Mouse (Mus musculus): Measurements from ENCODE around the gene Zdhhc14.

Gene Zdhhc14

DNA sequence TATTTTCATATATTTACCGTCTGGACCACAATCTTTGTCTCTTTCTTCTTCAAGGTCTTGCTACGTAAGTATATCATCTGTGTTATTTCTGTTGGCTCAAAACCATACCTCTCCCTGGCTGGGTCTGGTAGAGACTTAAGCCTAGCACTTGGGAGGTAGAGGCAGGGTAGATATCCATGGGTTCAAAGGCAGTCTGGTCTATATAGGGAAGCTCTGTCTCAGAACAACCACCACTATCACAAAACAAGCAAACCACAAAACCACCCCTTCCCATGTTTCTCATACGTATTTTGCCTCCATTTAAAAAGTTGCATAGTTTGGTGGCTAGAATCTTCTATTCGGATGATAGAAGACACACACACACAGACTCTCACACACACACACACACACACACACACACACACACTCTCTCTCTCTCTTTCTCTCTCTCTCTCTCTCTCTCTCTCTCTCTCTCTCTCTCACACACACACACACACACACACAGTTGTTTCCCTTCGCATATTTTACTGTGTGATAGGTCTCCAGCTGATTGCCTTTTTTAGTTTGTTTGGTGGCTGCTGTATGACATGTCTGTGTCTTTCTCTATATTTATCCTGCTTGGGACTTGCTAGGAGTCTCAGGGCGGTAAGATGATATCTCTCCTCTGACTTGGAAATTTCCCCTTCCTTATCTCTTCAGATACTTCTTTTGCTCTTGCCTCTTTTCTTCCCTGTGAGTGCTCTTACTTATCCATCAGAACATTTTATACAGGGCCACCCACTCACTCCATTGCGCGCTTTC lies 11.8 kb downstream of the Zdhhc14 start:
- no peak for DNase-seq (ENCODE audit: low spot score in 2 of 2)

DNA sequence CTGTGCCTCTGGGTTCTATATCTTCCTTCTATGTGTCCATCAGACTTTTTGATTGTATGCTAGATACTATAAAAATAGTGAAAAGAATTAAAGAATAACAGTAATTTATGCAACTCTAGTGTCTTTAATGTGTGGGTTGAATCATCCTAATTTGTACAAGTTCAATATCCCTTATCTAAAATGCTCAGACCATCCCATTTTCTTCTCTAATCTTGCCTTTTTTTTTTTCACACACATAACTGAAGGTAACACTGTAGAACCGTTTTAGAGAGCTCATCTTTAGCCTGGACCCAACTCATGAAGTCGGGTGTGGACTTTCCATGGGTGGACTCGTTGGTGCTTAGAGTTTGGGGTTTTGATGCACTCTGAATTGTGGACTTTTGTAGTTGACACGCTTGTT lies 12.6 kb downstream of the Zdhhc14 start:
- DNase-seq (ENCODE audit: low spot score in 2 of 2) = no peak

DNA sequence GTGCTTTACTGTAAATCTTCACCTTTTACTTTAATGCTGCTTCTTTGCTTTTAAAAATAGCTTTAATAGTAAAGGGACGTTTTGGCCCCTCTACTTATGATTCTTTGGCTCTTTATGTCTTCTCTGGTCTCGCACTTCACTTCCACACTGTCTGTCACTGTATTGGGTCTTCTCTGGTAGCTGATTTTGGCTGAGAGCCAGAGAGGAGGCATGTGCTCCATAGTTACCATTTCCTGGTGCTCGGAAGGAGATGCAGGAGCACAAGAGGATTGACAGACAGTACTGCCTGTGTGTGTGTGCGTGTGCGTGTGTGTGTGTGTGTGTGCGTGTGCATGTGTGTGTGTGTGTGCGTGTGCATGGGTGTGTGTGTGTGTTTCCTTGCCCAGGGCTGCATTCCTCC lies 14.2 kb downstream of the Zdhhc14 start:
- peak in 1 of 2 experiments; percentile 35 for DNase-seq (ENCODE audit: low spot score in 2 of 2)

DNA sequence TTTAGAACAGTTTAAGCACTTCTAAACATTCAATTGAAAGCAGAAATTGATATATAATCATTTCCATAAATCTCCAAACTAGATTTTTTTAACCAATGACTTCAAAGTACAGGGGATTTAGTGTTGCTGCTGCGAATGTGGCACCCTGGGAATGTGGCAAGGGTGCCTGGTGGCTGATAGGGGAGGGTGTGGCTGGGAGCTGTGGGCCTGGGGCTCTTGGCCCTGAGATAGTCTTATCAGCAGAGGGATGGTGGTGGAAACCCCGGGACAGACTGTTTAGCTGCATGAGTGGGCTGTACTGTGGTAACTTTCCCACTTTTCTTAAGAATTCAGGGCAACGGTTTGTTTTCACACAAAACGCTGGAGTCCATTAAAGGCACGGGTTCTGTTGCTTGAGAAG lies 14.6 kb downstream of the Zdhhc14 start:
- DNase-seq (ENCODE audit: low spot score in 2 of 2) = peak; percentile 50 to 56

- DNase-seq (ENCODE audit: low spot score in 2 of 2) = no peak
These were observed 15.7 kb downstream of the Zdhhc14 start for GRCm38 (mm10) chr17:5508030-5508429.

GRCm38 (mm10) chr17:5510564-5510963 lies 18.2 kb downstream of the Zdhhc14 start:
- DNase-seq (ENCODE audit: low spot score in 2 of 2) = no peak

- no peak for DNase-seq (ENCODE audit: low spot score in 2 of 2)
These were observed 19.4 kb downstream of the Zdhhc14 start for GRCm38 (mm10) chr17:5511724-5512123.

DNA sequence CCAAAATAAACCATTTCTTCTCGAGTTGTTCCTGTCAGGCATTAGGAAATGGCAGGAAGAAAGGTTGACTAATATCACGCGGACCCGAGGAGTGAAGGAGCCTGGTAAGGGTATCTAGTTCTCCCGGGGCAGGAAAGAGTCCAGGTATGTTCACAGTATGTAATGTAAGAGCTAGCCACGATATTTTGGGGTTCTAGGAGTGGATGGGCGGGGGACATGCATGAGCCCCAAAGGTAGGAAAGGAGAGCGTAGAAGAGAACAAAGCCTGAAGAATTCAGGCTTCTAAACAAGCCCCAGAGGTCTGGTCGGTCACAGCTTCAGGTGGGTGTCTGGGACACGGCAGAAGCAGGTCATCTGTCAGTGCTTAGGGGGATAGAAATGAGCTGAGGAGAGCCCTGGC lies 27.1 kb downstream of the Zdhhc14 start:
- no peak for DNase-seq (ENCODE audit: low spot score in 2 of 2)

- no peak for DNase-seq (ENCODE audit: low spot score in 2 of 2)
These were observed 27.7 kb downstream of the Zdhhc14 start for GRCm38 (mm10) chr17:5519910-5520592.

- DNase-seq (ENCODE audit: low spot score in 2 of 2) = no peak
These were observed 29.2 kb downstream of the Zdhhc14 start for GRCm38 (mm10) chr17:5521532-5521931.

GRCm38 (mm10) chr17:5529552-5529951 lies 37.2 kb downstream of the Zdhhc14 start:
- DNase-seq (ENCODE audit: low spot score in 2 of 2) = no peak

GRCm38 (mm10) chr17:5532816-5533215 lies 40.5 kb downstream of the Zdhhc14 start:
- no peak for DNase-seq (ENCODE audit: low spot score in 2 of 2)

DNA sequence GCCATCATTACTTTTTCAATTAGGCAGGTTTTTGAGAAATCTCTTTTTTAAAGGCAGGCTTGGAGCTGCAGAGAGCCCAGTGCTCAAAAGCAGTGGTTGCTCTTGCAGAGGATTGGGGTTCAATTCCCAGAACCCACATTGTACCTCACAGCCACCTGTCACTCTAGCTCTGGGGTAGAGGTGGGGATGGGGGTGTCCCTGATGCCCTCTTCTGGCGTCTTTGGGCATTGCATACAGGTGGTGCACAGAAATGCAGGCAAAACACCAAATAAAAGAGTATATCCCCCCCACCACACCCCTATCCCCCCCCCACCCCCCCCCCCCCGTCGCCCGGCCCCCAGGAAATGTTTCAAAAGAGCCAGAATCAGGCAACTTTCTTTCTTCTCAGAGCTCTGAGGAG lies 43.0 kb downstream of the Zdhhc14 start:
- peak in 1 of 2 experiments; percentile 40 for DNase-seq (ENCODE audit: low spot score in 2 of 2)

GRCm38 (mm10) chr17:5536259-5537094 lies 44.1 kb downstream of the Zdhhc14 start:
- no peak for DNase-seq (ENCODE audit: low spot score in 2 of 2)

DNA sequence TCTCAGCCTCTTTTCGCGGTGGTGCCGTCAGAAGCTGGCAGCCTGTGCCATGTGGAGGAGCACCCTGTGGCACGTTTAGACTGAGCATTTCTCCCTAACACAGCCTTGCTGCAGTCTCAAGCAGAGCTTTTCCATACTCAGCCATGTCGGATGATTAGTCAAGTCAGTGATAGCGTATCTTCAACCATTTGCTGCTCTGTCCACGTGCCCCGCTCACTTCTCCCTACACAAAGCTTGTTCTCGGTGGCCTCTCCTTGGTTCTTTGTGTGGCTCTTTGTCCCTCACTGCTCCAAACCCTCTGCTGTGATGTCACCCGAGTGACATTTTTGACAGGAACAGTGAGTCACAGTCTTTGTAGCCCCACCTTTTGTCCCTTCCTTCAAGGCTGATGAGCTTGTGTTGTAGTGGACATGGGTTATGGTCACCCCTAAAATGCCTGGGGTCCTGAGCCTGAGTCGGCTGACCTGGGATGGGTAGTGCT lies 44.8 kb downstream of the Zdhhc14 start:
- DNase-seq (ENCODE audit: low spot score in 2 of 2) = no peak

GRCm38 (mm10) chr17:5542177-5542576 lies 49.8 kb downstream of the Zdhhc14 start:
- no peak for DNase-seq (ENCODE audit: low spot score in 2 of 2)

GRCm38 (mm10) chr17:5544065-5544464 lies 51.7 kb downstream of the Zdhhc14 start:
- no peak for DNase-seq (ENCODE audit: low spot score in 2 of 2)

DNA sequence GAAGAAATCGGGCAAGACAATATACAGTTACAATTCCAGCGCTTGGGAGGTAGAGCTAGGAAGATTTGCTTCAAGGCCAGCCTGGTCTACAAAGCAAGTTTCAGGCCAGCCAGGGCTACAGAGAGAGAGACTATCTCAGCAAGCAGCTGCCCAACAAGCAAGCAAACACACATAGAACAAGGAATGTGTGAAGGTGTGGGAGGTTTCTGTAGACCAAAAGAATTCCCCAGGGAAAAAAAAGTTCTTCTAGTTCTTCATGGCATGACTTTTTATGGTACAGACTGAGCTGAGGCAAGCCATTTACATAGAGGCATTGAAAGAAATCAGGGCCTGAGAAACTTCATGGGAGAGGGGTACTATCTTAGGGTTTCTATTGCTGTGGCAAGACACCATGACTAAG lies 52.7 kb downstream of the Zdhhc14 start:
- no peak for DNase-seq (ENCODE audit: low spot score in 2 of 2)

DNA sequence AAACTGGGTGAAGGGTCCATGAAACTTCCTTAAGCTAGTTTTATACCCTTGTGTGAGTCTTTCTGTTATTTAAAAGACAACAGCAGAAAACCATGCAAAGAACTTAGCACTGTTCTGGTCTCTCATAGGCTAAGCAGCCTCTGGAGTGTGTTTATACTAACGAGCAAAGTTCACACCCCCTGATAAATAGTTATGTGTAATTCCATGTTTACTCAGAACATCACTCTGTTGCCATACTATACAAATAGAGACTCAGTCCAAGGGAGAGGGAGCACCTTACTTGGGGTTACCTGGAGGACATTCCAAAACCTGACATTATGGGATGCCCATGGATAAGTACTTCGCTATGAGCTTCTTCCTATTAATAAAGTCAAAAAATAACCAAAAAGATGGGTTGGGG lies 56.2 kb downstream of the Zdhhc14 start:
- no peak for DNase-seq (ENCODE audit: low spot score in 2 of 2)

GRCm38 (mm10) chr17:5549460-5549859 lies 57.1 kb downstream of the Zdhhc14 start:
- DNase-seq (ENCODE audit: low spot score in 2 of 2) = no peak

GRCm38 (mm10) chr17:5550444-5550843 lies 58.1 kb downstream of the Zdhhc14 start:
- DNase-seq (ENCODE audit: low spot score in 2 of 2) = no peak

DNA sequence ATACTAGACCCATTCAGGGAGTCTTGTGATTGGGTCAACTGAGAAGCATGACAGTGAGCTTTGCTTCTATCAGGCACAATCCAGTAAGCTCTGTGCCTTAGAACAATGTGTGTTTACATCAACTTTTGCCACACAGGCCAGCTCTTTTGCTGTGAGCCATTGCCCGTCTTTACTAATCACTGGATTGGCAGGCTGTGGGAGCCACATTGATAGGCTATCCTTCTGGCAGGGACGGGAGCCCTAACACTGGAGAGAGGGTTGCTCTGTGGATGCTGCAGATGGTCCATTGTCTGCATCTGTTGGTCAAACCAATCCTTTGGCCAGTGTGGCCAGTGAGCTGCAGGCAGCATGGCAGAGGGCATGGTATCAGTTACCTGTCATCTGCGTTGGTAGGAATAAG lies 58.8 kb downstream of the Zdhhc14 start:
- no peak for DNase-seq (ENCODE audit: low spot score in 2 of 2)
